Mouse (Mus musculus): Measurements from ENCODE around the gene Apobec1. TPM values are rescaled to one million over a fixed set of nuclear protein-coding genes. Genes with fewer than 3 reads are reported as not detected.

Gene Apobec1
- polyA plus RNA-seq, 1 experiment from 2014 or later, result 3.3 TPM

GRCm38 (mm10) chr6:122602992-122603322 lies 713 bp upstream of the Apobec1 start:
- H3K27me3 ChIP-seq, result no peaks in the 10 kb centered on the region
- peak overlapping the region; percentile 68 for H3K4me2 ChIP-seq
- peak overlapping the region; percentile 61 for H3K4me3 ChIP-seq
- no peaks in the 10 kb centered on the region for H3K9me3 ChIP-seq (replicated peaks)
- H3K27ac ChIP-seq, result peak overlapping the region; percentile 81
- H3K36me3 ChIP-seq, result no peaks in the 10 kb centered on the region
- peak overlapping the region; percentile 48 for H3K9ac ChIP-seq
- no peaks in the 10 kb centered on the region; the same call in 1 of the 2 replicates for H3K4me1 ChIP-seq (replicated peaks)
- WGBS, result 31% methylated on average over 1 of the region's 1 CpGs
- ATAC-seq (replicated peaks; ENCODE audit: insufficient number of reproducible peaks, insufficient read depth, low FRiP score, low read depth), result no peak

GRCm38 (mm10) chr6:122601615-122602014 lies 629 bp downstream of the Apobec1 start:
- peak overlapping the region; percentile 61 for H3K4me3 ChIP-seq
- H3K36me3 ChIP-seq, result no peaks in the 10 kb centered on the region
- WGBS, result 81% methylated on average over 3 of the region's 3 CpGs
- no peak for ATAC-seq (replicated peaks; ENCODE audit: insufficient number of reproducible peaks, insufficient read depth, low FRiP score, low read depth)
- H3K9ac ChIP-seq, result no peak overlapping the region
- peak overlapping the region; percentile 68 for H3K4me2 ChIP-seq
- H3K27me3 ChIP-seq, result no peaks in the 10 kb centered on the region
- H3K4me1 ChIP-seq (replicated peaks), result no peaks in the 10 kb centered on the region; the same call in 1 of the 2 replicates
- H3K9me3 ChIP-seq (replicated peaks), result no peaks in the 10 kb centered on the region
- H3K27ac ChIP-seq, result no peak overlapping the region

- no peak overlapping the region for H3K27ac ChIP-seq
- no peak overlapping the region for H3K4me3 ChIP-seq
- no peaks in the 10 kb centered on the region for H3K9me3 ChIP-seq (replicated peaks)
- no peak for ATAC-seq (replicated peaks; ENCODE audit: insufficient number of reproducible peaks, insufficient read depth, low FRiP score, low read depth)
- H3K9ac ChIP-seq, result no peak overlapping the region
- no peaks in the 10 kb centered on the region; the same call in 1 of the 2 replicates for H3K4me1 ChIP-seq (replicated peaks)
- WGBS, result 87% methylated on average over 4 of the region's 4 CpGs
- no peak overlapping the region for H3K4me2 ChIP-seq
- H3K27me3 ChIP-seq, result no peaks in the 10 kb centered on the region
- H3K36me3 ChIP-seq, result no peaks in the 10 kb centered on the region
These were observed 1.2 kb downstream of the Apobec1 start for GRCm38 (mm10) chr6:122601031-122601430.

- Histone ChIP-seq H3K9ac (no peak overlapping the region), H3K27ac (no peak overlapping the region), H3K4me1 (replicated peaks) (no peaks in the 10 kb centered on the region; the same call in 1 of the 2 replicates), H3K9me3 (replicated peaks) (no peaks in the 10 kb centered on the region), H3K36me3 (no peaks in the 10 kb centered on the region), H3K27me3 (no peaks in the 10 kb centered on the region), H3K4me3 (no peak overlapping the region), H3K4me2 (no peak overlapping the region)
- WGBS, result 79% methylated on average over 7 of the region's 7 CpGs
- ATAC-seq (replicated peaks; ENCODE audit: insufficient number of reproducible peaks, insufficient read depth, low FRiP score, low read depth), result no peak
These were observed 2.1 kb downstream of the Apobec1 start for GRCm38 (mm10) chr6:122600066-122600646.

- no peak overlapping the region for H3K4me3 ChIP-seq
- H3K9ac ChIP-seq, result no peak overlapping the region
- H3K9me3 ChIP-seq (replicated peaks), result no peaks in the 10 kb centered on the region
- no peaks in the 10 kb centered on the region for H3K36me3 ChIP-seq
- H3K27ac ChIP-seq, result no peak overlapping the region
- no peak overlapping the region for H3K4me2 ChIP-seq
- H3K27me3 ChIP-seq, result no peaks in the 10 kb centered on the region
- 86% methylated on average over 9 of the region's 9 CpGs for WGBS
- no peak for ATAC-seq (replicated peaks; ENCODE audit: insufficient number of reproducible peaks, insufficient read depth, low FRiP score, low read depth)
- H3K4me1 ChIP-seq (replicated peaks), result no peaks in the 10 kb centered on the region; the same call in 1 of the 2 replicates
These were observed 3.0 kb downstream of the Apobec1 start for GRCm38 (mm10) chr6:122599054-122599737.

GRCm38 (mm10) chr6:122598436-122598835 lies 3.8 kb downstream of the Apobec1 start:
- Histone ChIP-seq H3K27me3 (no peaks in the 10 kb centered on the region), H3K27ac (no peak overlapping the region), H3K4me3 (no peak overlapping the region), H3K4me2 (no peak overlapping the region), H3K9me3 (replicated peaks) (no peaks in the 10 kb centered on the region), H3K9ac (no peak overlapping the region), H3K36me3 (no peaks in the 10 kb centered on the region), H3K4me1 (replicated peaks) (no peaks in the 10 kb centered on the region; the same call in 1 of the 2 replicates)
- WGBS, result 77% methylated on average over 6 of the region's 6 CpGs
- ATAC-seq (replicated peaks; ENCODE audit: insufficient number of reproducible peaks, insufficient read depth, low FRiP score, low read depth), result no peak

- H3K36me3 ChIP-seq, result no peaks in the 10 kb centered on the region
- no peak overlapping the region for H3K4me3 ChIP-seq
- no peak overlapping the region for H3K9ac ChIP-seq
- H3K4me2 ChIP-seq, result no peak overlapping the region
- no peaks in the 10 kb centered on the region for H3K9me3 ChIP-seq (replicated peaks)
- no peak overlapping the region for H3K27ac ChIP-seq
- no peaks in the 10 kb centered on the region; the same call in 1 of the 2 replicates for H3K4me1 ChIP-seq (replicated peaks)
- ATAC-seq (replicated peaks; ENCODE audit: insufficient number of reproducible peaks, insufficient read depth, low FRiP score, low read depth), result no peak
- no peaks in the 10 kb centered on the region for H3K27me3 ChIP-seq
- WGBS, result 89% methylated on average over 4 of the region's 4 CpGs
These were observed 4.2 kb downstream of the Apobec1 start for GRCm38 (mm10) chr6:122598014-122598413.

- Histone ChIP-seq H3K27ac (no peak overlapping the region), H3K4me1 (replicated peaks) (no peaks in the 10 kb centered on the region), H3K27me3 (no peaks in the 10 kb centered on the region), H3K4me2 (no peak overlapping the region), H3K9ac (no peak overlapping the region), H3K4me3 (no peak overlapping the region), H3K9me3 (replicated peaks) (no peaks in the 10 kb centered on the region), H3K36me3 (no peaks in the 10 kb centered on the region)
- 64% methylated on average over 7 of the region's 7 CpGs for WGBS
- ATAC-seq (replicated peaks; ENCODE audit: insufficient number of reproducible peaks, insufficient read depth, low FRiP score, low read depth), result no peak
These were observed 5.6 kb downstream of the Apobec1 start for GRCm38 (mm10) chr6:122596608-122597007.

GRCm38 (mm10) chr6:122595637-122596036 lies 6.6 kb downstream of the Apobec1 start:
- Histone ChIP-seq H3K9me3 (replicated peaks) (no peaks in the 10 kb centered on the region), H3K4me3 (no peak overlapping the region), H3K4me2 (no peak overlapping the region), H3K27ac (no peak overlapping the region), H3K4me1 (replicated peaks) (no peaks in the 10 kb centered on the region), H3K36me3 (no peaks in the 10 kb centered on the region), H3K9ac (no peak overlapping the region), H3K27me3 (no peaks in the 10 kb centered on the region)
- ATAC-seq (replicated peaks; ENCODE audit: insufficient number of reproducible peaks, insufficient read depth, low FRiP score, low read depth), result 0 out of 2 replicates have a peak, but pooled peaks have one; percentile 55
- 27% methylated on average over 7 of the region's 7 CpGs for WGBS

- Histone ChIP-seq H3K4me2 (no peak overlapping the region), H3K4me1 (replicated peaks) (no peaks in the 10 kb centered on the region), H3K4me3 (no peak overlapping the region), H3K36me3 (no peaks in the 10 kb centered on the region), H3K27ac (no peak overlapping the region), H3K27me3 (no peaks in the 10 kb centered on the region), H3K9me3 (replicated peaks) (no peaks in the 10 kb centered on the region), H3K9ac (no peak overlapping the region)
- ATAC-seq (replicated peaks; ENCODE audit: insufficient number of reproducible peaks, insufficient read depth, low FRiP score, low read depth), result no peak
- 79% methylated on average over 2 of the region's 2 CpGs for WGBS
These were observed 9.3 kb downstream of the Apobec1 start for GRCm38 (mm10) chr6:122592905-122593304.

GRCm38 (mm10) chr6:122591027-122591758 lies 11.1 kb downstream of the Apobec1 start:
- Histone ChIP-seq H3K27me3 (no peaks in the 10 kb centered on the region), H3K9ac (no peak overlapping the region), H3K9me3 (replicated peaks) (no peaks in the 10 kb centered on the region), H3K4me3 (no peak overlapping the region), H3K36me3 (no peaks in the 10 kb centered on the region), H3K4me2 (no peak overlapping the region), H3K27ac (no peak overlapping the region), H3K4me1 (replicated peaks) (no peaks in the 10 kb centered on the region)
- WGBS, result 74% methylated on average over 13 of the region's 13 CpGs
- ATAC-seq (replicated peaks; ENCODE audit: insufficient number of reproducible peaks, insufficient read depth, low FRiP score, low read depth), result no peak
